Mouse (Mus musculus) heart, embryonic 10.5 days (tissue): ENCODE measurements around the gene Camk2g. TPM values are rescaled to one million over a fixed set of nuclear protein-coding genes. Genes with fewer than 3 reads are reported as not detected.

Experiments
- DNase-seq: peaks from one replicate; pipeline ENCODE4 v3.0.0-alpha.2; 2017; ENCODE audit warnings: low spot score
- H3K27ac ChIP-seq: fragments of 300-500 bp; sonication (generic); 2 replicates; pipeline ENCODE4 v1.5.1; 2016; ENCODE audit warnings: mild to moderate bottlenecking
- H3K27me3 ChIP-seq: fragments of 300-500 bp; sonication (generic); 2 replicates; pipeline ENCODE4 v1.6.1; 2016; ENCODE audit warnings: mild to moderate bottlenecking; ENCODE audit not compliant: poor library complexity, insufficient read depth, severe bottlenecking
- H3K36me3 ChIP-seq: fragments of 300-500 bp; sonication (generic); 2 replicates; pipeline ENCODE4 v1.6.1; 2016; ENCODE audit warnings: mild to moderate bottlenecking, moderate library complexity
- H3K4me1 ChIP-seq: fragments of 300-500 bp; sonication (generic); 2 replicates; pipeline ENCODE4 v1.6.1; 2016; ENCODE audit warnings: mild to moderate bottlenecking
- H3K4me3 ChIP-seq: fragments of 300-500 bp; sonication (generic); 2 replicates; pipeline ENCODE4 v1.5.1; 2016; ENCODE audit warnings: mild to moderate bottlenecking, moderate library complexity
- H3K9me3 ChIP-seq: fragments of 300-500 bp; sonication (generic); 2 replicates; pipeline ENCODE4 v1.6.1; 2016; ENCODE audit warnings: mild to moderate bottlenecking, moderate library complexity
- WGBS: fragments of 180-500 bp; shearing (Covaris S2); methylation state at CpG from one replicate; pipeline ENCODE4 v1.1.7; 2016; 5-methylcytosine and 5-hydroxymethylcytosine counted together
- microRNA-seq: library from miRNA; unstranded; fragments of <30 nt; microRNA quantifications from one replicate; pipeline ENCODE4, GENCODE M21; 2017
- polyA plus RNA-seq: library from polyadenylated mRNA; unstranded; fragments of >200 nt; fragmentation: Nextera tagmentation; extraction: Ambion mirVana; gene quantifications from 2 replicates; pipeline ENCODE4 v1.2.1, GENCODE M21; 2016

Camk2g gene
- polyA plus RNA-seq, 1 experiment from 2014 or later, result 65.3 TPM

DNA sequence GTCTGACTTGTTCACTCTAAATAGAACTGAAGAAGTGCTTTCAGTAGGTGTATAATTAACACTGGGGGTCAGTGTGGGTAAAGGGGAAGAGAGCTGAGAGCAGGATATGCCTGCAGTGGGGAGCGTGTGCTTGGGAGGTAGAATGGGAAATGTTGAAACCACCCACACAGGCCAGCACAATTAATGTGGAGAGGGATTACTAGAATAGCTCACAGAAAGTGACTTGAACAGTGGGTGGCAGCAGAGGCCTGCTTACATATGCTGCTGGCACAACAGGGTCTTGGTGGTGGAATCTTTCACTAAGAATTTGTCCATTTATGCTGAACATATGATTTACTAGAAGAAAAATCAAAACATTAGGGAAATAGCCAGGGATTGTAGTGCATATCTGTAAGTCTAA lies 96.9 kb downstream of the Camk2g start:
- Histone ChIP-seq H3K36me3 (peaks cover 48% of the 10 kb centered on the region), H3K27me3 (no peaks in the 10 kb centered on the region), H3K4me1 (peaks cover 65% of the 10 kb centered on the region), H3K27ac (no peak overlapping the region), H3K4me3 (peak overlapping the region; percentile 81), H3K9me3 (no peaks in the 10 kb centered on the region)
- no peak for DNase-seq
- 30% methylated on average over 1 of the region's 1 CpGs for WGBS

DNA sequence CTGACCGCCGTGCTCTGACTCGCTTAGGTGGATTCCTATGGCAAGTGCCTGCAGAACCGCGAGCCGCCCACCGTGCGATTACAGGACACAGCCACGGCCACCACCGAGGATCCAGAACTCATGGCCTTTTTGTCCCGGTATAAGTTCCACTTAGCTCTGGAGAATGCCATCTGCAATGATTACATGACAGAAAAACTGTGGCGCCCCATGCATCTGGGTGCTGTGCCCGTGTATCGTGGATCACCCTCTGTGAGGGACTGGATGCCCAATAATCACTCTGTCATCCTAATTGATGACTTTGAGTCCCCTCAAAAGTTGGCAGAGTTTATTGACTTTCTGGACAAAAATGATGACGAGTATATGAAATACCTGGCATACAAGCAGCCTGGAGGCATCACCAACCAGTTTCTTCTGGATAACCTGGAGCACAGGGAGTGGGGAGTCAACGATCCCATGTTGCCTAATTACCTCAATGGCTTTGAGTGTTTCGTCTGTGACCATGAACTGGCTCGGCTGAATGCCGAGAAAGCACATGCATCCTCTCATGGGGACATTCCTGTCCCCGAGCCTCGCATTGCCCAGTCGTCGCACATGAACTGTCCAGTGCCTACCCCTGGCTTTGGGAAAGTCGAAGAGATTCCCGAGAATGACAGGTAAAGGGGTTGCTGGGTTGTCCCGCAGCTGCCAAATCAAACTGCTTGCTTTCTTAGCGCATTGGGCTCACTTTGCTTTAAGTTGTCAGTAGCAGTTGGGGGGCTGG lies 97.9 kb downstream of the Camk2g start:
- peaks cover 58% of the 10 kb centered on the region for H3K36me3 ChIP-seq
- H3K27me3 ChIP-seq, result no peaks in the 10 kb centered on the region
- peaks cover 54% of the 10 kb centered on the region for H3K4me1 ChIP-seq
- no peak for DNase-seq
- peak overlapping the region; percentile 96 for H3K27ac ChIP-seq
- WGBS, result 15% methylated on average over 27 of the region's 27 CpGs
- peak overlapping the region; percentile 81 for H3K4me3 ChIP-seq
- H3K9me3 ChIP-seq, result no peaks in the 10 kb centered on the region

DNA sequence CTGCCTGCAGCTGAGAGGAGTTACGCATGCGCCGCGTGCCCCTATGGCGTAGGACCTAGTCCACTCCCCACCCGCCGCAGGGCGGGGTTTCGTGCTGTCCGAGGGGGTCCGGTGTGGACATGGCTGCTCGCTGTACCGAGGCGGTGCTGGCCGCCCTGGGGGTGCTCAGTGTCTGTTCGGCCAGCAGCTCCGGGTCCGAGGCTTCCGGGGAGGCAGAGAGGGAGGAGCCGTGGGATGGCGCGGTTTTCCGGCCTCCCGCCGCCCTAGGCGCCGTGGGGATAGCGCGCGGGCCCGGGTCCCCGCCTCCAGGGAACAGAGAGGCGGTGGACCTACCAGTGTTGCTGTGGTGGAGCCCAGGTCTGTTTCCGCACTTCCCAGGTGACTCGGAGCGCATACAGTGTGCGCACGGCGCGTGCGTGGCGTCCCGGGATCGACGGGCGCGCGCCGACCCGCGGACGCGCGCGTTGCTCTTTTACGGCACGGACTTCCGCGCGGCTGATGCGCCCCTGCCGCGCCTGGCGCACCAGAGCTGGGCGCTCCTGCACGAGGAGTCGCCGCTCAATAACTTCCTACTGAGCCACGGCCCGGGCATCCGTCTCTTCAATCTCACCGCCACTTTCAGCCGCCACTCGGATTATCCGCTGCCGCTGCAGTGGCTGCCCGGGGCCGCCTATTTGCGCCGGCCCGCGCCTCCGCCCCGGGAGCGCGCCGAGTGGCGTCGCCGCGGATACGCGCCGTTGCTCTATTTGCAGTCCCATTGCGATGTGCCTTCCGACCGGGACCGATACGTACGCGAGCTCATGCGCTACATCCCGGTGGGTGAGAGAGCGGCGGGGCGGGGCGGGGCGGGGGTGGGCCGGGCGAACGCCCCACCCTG lies 98.8 kb downstream of the Camk2g start, which contains the start of gene Fut11:
Gene Fut11, plus strand, starts transcription at position 85 of the 877 bp plus-strand sequence.
- H3K4me1 ChIP-seq, result peaks cover 53% of the 10 kb centered on the region
- under 1% methylated on average over 111 of the region's 111 CpGs for WGBS
- no peaks in the 10 kb centered on the region for H3K27me3 ChIP-seq
- peak within 1 kb of the TSS; percentile 81 for H3K4me3 ChIP-seq
- H3K36me3 ChIP-seq, result peaks cover 62% of the 10 kb centered on the region
- H3K9me3 ChIP-seq, result no peaks in the 10 kb centered on the region
- DNase-seq, result peak; percentile 95
- H3K27ac ChIP-seq, result peak within 1 kb of the TSS; percentile 96

DNA sequence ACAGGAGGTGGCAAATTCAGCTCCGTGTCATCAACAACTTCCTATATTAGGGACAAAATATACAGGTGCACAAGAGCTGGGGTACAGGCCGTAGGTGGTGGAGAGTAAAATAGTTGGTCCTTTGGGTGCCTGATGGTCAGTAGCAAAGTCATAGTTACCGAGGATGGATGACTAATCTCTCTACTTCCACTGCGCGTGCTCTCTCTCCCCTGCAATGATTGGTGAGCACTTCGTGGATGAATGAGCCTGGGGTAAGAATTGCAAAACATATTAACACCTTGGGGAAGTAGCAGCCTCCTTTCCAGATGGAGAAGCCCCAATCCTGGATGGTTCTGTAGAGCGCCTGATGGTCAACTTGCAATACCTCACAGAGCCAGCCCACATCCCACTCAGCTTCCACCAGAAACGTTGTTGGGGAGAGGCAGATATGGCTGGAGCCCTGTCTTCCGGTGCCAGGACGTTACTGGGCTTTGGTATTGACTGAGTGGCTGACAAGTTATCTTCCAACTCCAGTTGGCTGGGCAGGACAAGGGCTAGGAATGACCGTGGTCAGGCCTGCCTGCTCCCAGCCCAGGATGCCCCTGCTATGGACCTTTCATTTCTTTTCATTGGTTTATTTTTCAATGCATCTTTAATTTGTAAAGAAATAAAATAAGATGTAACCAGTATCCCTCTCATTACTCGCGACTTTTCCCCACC lies 99.6 kb downstream of the Camk2g start:
- Histone ChIP-seq H3K27me3 (no peaks in the 10 kb centered on the region), H3K36me3 (peaks cover 68% of the 10 kb centered on the region), H3K27ac (peak overlapping the region; percentile 96), H3K4me1 (peaks cover 53% of the 10 kb centered on the region), H3K4me3 (peak overlapping the region; percentile 81), H3K9me3 (no peaks in the 10 kb centered on the region)
- no peak for DNase-seq
- 47% methylated on average over 13 of the region's 13 CpGs for WGBS

DNA sequence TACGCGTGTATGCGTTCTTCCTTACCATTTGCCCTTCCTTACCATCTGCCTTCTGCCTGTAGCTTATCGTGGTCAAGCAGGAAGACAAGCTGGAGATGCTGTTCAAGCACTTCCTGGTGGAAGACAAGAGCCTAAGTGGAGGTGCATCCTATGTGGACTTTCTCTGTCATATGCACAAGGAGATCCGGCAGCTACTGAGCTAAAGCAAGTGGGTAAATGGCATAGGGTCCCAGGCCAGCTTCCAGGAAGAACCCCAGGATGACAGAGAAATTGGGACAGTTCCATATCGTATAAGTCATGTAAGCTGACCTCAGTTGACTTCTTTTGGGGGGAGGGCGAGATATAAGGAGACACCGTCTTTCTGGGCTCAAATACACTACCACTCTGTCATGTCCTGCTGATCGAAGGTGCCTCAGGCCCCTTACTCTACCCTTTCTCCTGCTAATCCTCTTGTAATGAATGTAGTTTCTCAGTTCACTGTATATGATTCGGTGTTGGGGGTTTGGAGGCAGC lies 100.2 kb downstream of the Camk2g start:
- peaks cover 70% of the 10 kb centered on the region for H3K36me3 ChIP-seq
- WGBS, result 87% methylated on average over 10 of the region's 10 CpGs

DNA sequence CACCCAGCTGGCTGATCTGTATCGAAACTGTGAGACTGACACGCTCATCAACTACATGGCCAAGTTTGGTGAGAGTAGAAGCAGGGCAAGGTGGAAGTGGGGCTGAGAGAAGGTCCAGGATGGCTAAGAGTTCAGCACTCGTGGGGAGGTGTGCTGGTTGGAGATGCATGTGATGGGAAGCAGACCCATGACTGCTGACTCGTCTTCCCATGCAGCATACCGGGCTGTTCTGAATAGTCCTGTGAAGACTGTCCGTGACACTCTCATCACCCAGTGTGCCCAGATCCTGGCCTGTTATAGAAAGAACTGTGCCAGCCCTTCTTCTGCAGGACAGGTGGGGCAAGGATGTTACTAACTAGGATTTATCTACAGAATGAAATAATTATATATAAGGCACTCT lies 102.1 kb downstream of the Camk2g start:
- Histone ChIP-seq H3K4me3 (no peak overlapping the region), H3K27me3 (no peaks in the 10 kb centered on the region), H3K9me3 (no peaks in the 10 kb centered on the region), H3K36me3 (peaks cover 80% of the 10 kb centered on the region), H3K27ac (no peak overlapping the region), H3K4me1 (peaks cover 32% of the 10 kb centered on the region)
- DNase-seq, result no peak
- WGBS, result 88% methylated on average over 6 of the region's 6 CpGs

More for the DNA sequence above, 100.2 kb downstream of the Camk2g start:
- Histone ChIP-seq H3K4me1 (peaks cover 47% of the 10 kb centered on the region), H3K27me3 (no peaks in the 10 kb centered on the region), H3K27ac (no peak overlapping the region), H3K9me3 (no peaks in the 10 kb centered on the region), H3K4me3 (0 out of 2 replicates have a peak overlapping the region, but pooled peaks have one; percentile 81)
- no peak for DNase-seq

DNA sequence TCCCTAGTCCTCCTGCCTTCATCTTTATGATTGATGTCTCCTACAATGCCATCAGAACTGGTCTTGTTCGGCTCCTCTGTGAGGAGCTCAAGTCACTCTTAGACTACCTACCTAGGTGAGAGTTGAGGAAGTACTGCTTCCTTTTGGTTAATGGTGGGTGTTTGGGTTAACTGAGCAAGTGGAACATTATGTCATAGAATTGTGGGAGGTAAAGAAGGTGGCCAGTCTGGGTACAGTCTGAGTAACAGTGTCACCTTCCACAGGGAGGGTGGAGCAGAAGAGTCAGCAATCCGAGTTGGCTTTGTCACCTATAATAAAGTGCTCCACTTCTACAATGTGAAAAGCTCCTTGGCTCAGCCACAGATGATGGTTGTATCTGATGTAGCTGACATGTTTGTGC lies 104.9 kb downstream of the Camk2g start:
- no peak for DNase-seq
- no peak overlapping the region for H3K4me3 ChIP-seq
- WGBS, result 91% methylated on average over 2 of the region's 2 CpGs
- no peaks in the 10 kb centered on the region for H3K9me3 ChIP-seq
- H3K27me3 ChIP-seq, result no peaks in the 10 kb centered on the region
- peaks cover 100% of the 10 kb centered on the region for H3K36me3 ChIP-seq
- no peak overlapping the region for H3K27ac ChIP-seq
- H3K4me1 ChIP-seq, result peaks cover 7% of the 10 kb centered on the region; the same call in 1 of the 2 replicates

DNA sequence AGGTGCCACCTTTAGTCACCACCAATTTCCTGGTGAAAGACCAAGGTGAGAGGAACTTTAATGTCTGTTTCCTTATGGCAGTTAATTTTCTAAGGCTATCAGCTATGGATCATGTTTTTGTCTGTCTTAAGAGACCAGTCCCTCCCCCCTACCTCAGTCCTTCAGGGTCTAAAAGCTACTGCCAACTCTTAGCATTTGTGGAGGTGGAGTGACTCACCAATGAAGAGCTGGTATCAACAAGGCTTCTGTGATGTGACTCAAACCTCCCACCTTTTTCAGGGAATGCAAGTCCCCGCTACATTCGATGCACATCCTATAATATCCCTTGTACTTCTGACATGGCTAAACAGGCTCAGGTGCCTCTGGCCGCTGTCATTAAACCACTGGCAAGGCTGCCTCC lies 107.3 kb downstream of the Camk2g start:
- no peak overlapping the region for H3K27ac ChIP-seq
- DNase-seq, result no peak
- H3K4me3 ChIP-seq, result no peak overlapping the region
- 95% methylated on average over 3 of the region's 3 CpGs for WGBS
- peaks cover 100% of the 10 kb centered on the region for H3K36me3 ChIP-seq
- no peaks in the 10 kb centered on the region for H3K27me3 ChIP-seq
- H3K4me1 ChIP-seq, result peaks cover 4% of the 10 kb centered on the region; the same call in 1 of the 2 replicates
- no peaks in the 10 kb centered on the region for H3K9me3 ChIP-seq

Small RNA genes lying within 50 kb of the gene (microRNA-seq; reads per million reads assigned to microRNA genes)
- gene Mir6946, result 2.3 reads per million

Other genes starting within 250 kb of the Camk2g start
- gene Ppp3cb, start 247.5 kb downstream of the Camk2g start, polyA plus RNA-seq, result 36.2 and 37.8 TPM in 2 replicates
- gene Usp54, start 153.0 kb downstream of the Camk2g start, polyA plus RNA-seq, result 7.3 and 7.5 TPM in 2 replicates
- 22.8 and 30.3 TPM in 2 replicates for gene Myoz1, start 137.5 kb downstream of the Camk2g start, polyA plus RNA-seq
- 87.0 and 172 TPM in 2 replicates for gene Synpo2l, start 125.7 kb downstream of the Camk2g start, polyA plus RNA-seq
- 101 and 113 TPM in 2 replicates for gene Sec24c, start 119.8 kb downstream of the Camk2g start, polyA plus RNA-seq
- gene Fut11, start 99.1 kb downstream of the Camk2g start, polyA plus RNA-seq, result 18.4 and 19.5 TPM in 2 replicates
- 224 and 232 TPM in 2 replicates for gene Chchd1, start 91.1 kb downstream of the Camk2g start, polyA plus RNA-seq
- gene Zswim8, start 86.5 kb downstream of the Camk2g start, polyA plus RNA-seq, result 25.9 and 33.1 TPM in 2 replicates
- gene Ndst2, start 59.5 kb downstream of the Camk2g start, polyA plus RNA-seq, result 17.5 and 19.7 TPM in 2 replicates
- gene Plau, start 42.6 kb upstream of the Camk2g start, polyA plus RNA-seq, result 0.23 and 0.30 TPM in 2 replicates
- gene Vcl, start 135.3 kb upstream of the Camk2g start, polyA plus RNA-seq, result 68.9 and 94.1 TPM in 2 replicates